Mouse (Mus musculus) CH12.LX (cell line): ENCODE measurements around the gene Tmem218. TPM values are rescaled to one million over a fixed set of nuclear protein-coding genes. Genes with fewer than 3 reads are reported as not detected.

Experiments
- DNase-seq: peaks from one replicate; pipeline ENCODE4 v3.0.0-alpha.2; 2013; ENCODE audit errors: extremely low read depth
- H3K27ac ChIP-seq: 2 replicates; pipeline ENCODE4 v1.5.1; 2012; ENCODE audit warnings: low read depth, mild to moderate bottlenecking, control low read depth, moderate library complexity; ENCODE audit not compliant: insufficient read depth
- H3K27me3 ChIP-seq: replicated peaks from 2 replicates; pipeline ENCODE3; 2012; ENCODE audit warnings: inconsistent platforms
- H3K36me3 ChIP-seq, 2 experiments: replicated peaks in 1 of 2; 2 replicates each; pipeline versions ENCODE3 to v1.6.1; 2012; ENCODE audit warnings: inconsistent platforms in 1 of 2, low read length in 1 of 2, mild to moderate bottlenecking in 1 of 2, mixed read lengths in 1 of 2, moderate library complexity in 1 of 2; ENCODE audit not compliant: control insufficient read depth in 1 of 2, insufficient read depth in 1 of 2
- H3K4me1 ChIP-seq, 2 experiments: 2 replicates each; pipeline ENCODE4 v1.6.1; 2012; ENCODE audit warnings: inconsistent platforms in 1 of 2, moderate library complexity in 1 of 2; ENCODE audit not compliant: insufficient read depth in 2 of 2, control insufficient read depth in 1 of 2
- H3K4me2 ChIP-seq: 2 replicates; pipeline ENCODE4 v1.6.1; 2012; ENCODE audit warnings: low read depth, mild to moderate bottlenecking, control low read depth; ENCODE audit not compliant: poor library complexity, insufficient read depth, severe bottlenecking
- H3K4me3 ChIP-seq, 3 experiments: fragments of 150-350 bp in 1 of 3; sonication (generic) in 1 of 3; replicated peaks in 1 of 3; 2 replicates each; pipeline versions ENCODE3 to v1.5.1; 2011 to 2012; ENCODE audit warnings: low read depth in 2 of 3, low read length in 2 of 3, mild to moderate bottlenecking in 2 of 3, moderate library complexity in 2 of 3, control low read depth in 1 of 3, improper control_type of control experiment in 1 of 3, inconsistent platforms in 1 of 3, mixed read lengths in 1 of 3; ENCODE audit not compliant: poor library complexity in 1 of 3
- H3K79me2 ChIP-seq: replicated peaks from 2 replicates; pipeline ENCODE4 v1.6.1; 2012; ENCODE audit warnings: mild to moderate bottlenecking, moderate library complexity; ENCODE audit not compliant: control insufficient read depth, poor library complexity, insufficient read depth, severe bottlenecking; ENCODE audit errors: extremely low read depth
- H3K9ac ChIP-seq: 2 replicates; pipeline ENCODE4 v1.6.1; 2012; ENCODE audit warnings: low read depth, mild to moderate bottlenecking, control low read depth, moderate library complexity; ENCODE audit not compliant: insufficient read depth
- H3K9me3 ChIP-seq: replicated peaks from 2 replicates; pipeline ENCODE3; 2012; ENCODE audit warnings: low read length, inconsistent platforms, mixed read lengths
- ETS1 ChIP-seq: conservative IDR thresholded peaks from 2 replicates; pipeline ENCODE4 v1.6.1; 2012; ENCODE audit warnings: low read depth, mild to moderate bottlenecking, inconsistent platforms, low read length, improper control_type of control experiment, moderate library complexity
- GABPA ChIP-seq: IDR thresholded peaks from 2 replicates; pipeline ENCODE4 v1.6.1; 2012; ENCODE audit warnings: low read depth, low read length, improper control_type of control experiment, inconsistent platforms; ENCODE audit not compliant: insufficient replicate concordance
- JUND ChIP-seq: conservative IDR thresholded peaks from 2 replicates; pipeline ENCODE4 v1.6.1; 2011; ENCODE audit warnings: low read depth, low read length, improper control_type of control experiment
- KAT2A ChIP-seq: IDR thresholded peaks from 2 replicates; pipeline ENCODE4 v1.6.1; 2012; ENCODE audit warnings: low read length, improper control_type of control experiment, inconsistent platforms; ENCODE audit not compliant: insufficient replicate concordance
- MAX ChIP-seq: IDR thresholded peaks from 2 replicates; pipeline ENCODE4 v1.6.1; 2011; ENCODE audit warnings: low read length, improper control_type of control experiment
- MAZ ChIP-seq: IDR thresholded peaks from 2 replicates; pipeline ENCODE4 v1.6.1; 2012; ENCODE audit warnings: low read depth, mild to moderate bottlenecking, inconsistent platforms, low read length, improper control_type of control experiment, moderate library complexity
- MXI1 ChIP-seq: IDR thresholded peaks from 2 replicates; pipeline ENCODE4 v1.6.1; 2011; ENCODE audit warnings: mild to moderate bottlenecking, low read depth, low read length, improper control_type of control experiment
- MYC ChIP-seq: IDR thresholded peaks from 2 replicates; pipeline ENCODE4 v1.6.1; 2011; ENCODE audit warnings: low read depth, mild to moderate bottlenecking, improper control_type of control experiment, low read length
- POLR2AphosphoS2 ChIP-seq: IDR thresholded peaks from 2 replicates; pipeline ENCODE4 v1.6.1; 2011; ENCODE audit warnings: low read depth, low read length, improper control_type of control experiment
- SIN3A ChIP-seq: IDR thresholded peaks from 2 replicates; pipeline ENCODE4 v1.6.1; 2012; ENCODE audit warnings: low read length, improper control_type of control experiment, inconsistent platforms
- SMC3 ChIP-seq: IDR thresholded peaks from 2 replicates; pipeline ENCODE4 v1.6.1; 2011; ENCODE audit warnings: low read depth, low read length, improper control_type of control experiment
- UBTF ChIP-seq: IDR thresholded peaks from 2 replicates; pipeline ENCODE4 v1.6.1; 2012; ENCODE audit warnings: low read depth, mild to moderate bottlenecking, inconsistent platforms, low read length, improper control_type of control experiment, moderate library complexity
- USF2 ChIP-seq: conservative IDR thresholded peaks from 2 replicates; pipeline ENCODE4 v1.6.1; 2011; ENCODE audit warnings: low read depth, low read length, improper control_type of control experiment
- ZKSCAN1 ChIP-seq: IDR thresholded peaks from 2 replicates; pipeline ENCODE4 v1.6.1; 2012; ENCODE audit warnings: low read depth, inconsistent platforms, low read length, improper control_type of control experiment, borderline replicate concordance
- ZNF384 ChIP-seq: IDR thresholded peaks from 2 replicates; pipeline ENCODE4 v1.6.1; 2012; ENCODE audit warnings: low read depth, low read length, improper control_type of control experiment, inconsistent platforms
- dilution Hi-C: fragments of 300-500 bp; cut with MboI; formaldehyde crosslinking; loops from 2 replicates; pipeline ENCODE4 v1.14.3; 2020; ENCODE audit warnings: low sequenced_read_pairs; ENCODE audit not compliant: extremely low pct_unique_long_range_greater_than_20kb, extremely low pct_ligation_motif_present
- in situ Hi-C: fragments of 300-500 bp; cut with MboI; formaldehyde crosslinking; loops from 3 replicates; pipeline ENCODE4 v1.14.3; 2019; ENCODE audit warnings: low sequenced_read_pairs, low pct_ligation_motif_present, low pct_unique_long_range_greater_than_20kb, mixed read lengths
- polyA plus RNA-seq: library from polyadenylated mRNA; unstranded; fragments of >175 nt; gene quantifications from 2 replicates; pipeline ENCODE4 v1.2.1, GENCODE M21; 2012; ENCODE audit warnings: low read depth; ENCODE audit not compliant: insufficient read length
- total RNA-seq, 2 experiments: library from RNA; depleted of rRNA; stranded (reverse); fragments of 300-350 nt in 1 of 2; fragments of >200 nt in 1 of 2; gene quantifications; 2 replicates each; pipeline ENCODE4 v1.2.3; 2012 to 2014

The Tmem218 gene
- total and polyA plus RNA-seq, 3 experiments = 2.7 to 3.1 (median 3.0) TPM

DNA sequence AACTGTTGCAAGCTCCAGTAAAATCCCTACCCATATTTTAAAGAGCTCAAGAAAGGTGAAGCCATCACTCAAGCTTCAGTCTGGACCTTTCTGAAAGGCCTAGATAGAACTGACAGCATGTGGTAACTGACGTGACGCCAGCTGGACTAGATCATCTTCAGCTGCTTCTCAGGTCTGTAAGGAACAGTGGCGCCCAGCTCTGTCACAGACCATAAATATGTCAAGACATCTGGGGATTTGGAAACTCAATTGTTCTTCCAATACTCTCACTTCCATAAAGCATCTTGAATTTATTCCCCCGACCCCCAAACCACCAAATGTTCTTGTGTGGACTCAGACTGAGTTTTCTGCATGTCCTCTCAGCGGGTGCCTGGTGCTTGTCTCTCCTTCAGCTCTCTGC lies 7.6 kb upstream of the Tmem218 start:
- Histone ChIP-seq H3K9me3 (no peaks in the 10 kb centered on the region), H3K9ac (no peak overlapping the region), H3K4me1 (no peaks in the 10 kb centered on the region), H3K27ac (no peak overlapping the region), H3K4me2 (no peak overlapping the region)
- no peak for TF ChIP-seq KAT2A
- TF ChIP-seq POLR2AphosphoS2 = no peak
- TF ChIP-seq SMC3 = no peak
- TF ChIP-seq, all 38 proteins: peak for 0
- Histone ChIP-seq H3K4me3 (no peak overlapping the region), H3K27me3 (peaks cover 8% of the 10 kb centered on the region), H3K79me2 (no peaks in the 10 kb centered on the region), H3K36me3 (no peaks in the 10 kb centered on the region)
- dilution Hi-C loops (no loop called here), in situ Hi-C loops (no loop called here)
- DNase-seq = no peak

DNA sequence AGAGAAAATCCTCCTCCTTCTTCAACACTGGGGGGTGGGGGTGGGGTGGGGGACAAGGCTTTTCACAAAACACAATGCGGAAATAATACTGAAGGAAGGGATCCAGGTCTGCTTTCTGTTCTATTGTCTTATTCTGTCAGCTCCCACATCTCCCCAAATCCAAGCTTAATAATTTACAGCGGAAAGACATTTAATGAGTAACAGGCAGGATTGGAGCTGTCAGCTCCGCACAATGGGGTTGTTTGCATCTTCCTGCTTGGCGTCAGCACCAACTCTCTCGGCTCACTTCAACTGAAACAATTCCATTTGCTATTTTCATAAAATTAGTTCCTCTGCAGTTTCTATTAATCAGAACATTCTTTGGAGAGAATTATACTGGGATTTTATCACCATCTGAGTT lies 4.1 kb upstream of the Tmem218 start:
- no peaks in the 10 kb centered on the region for H3K9me3 ChIP-seq
- no peaks in the 10 kb centered on the region for H3K79me2 ChIP-seq
- H3K27me3 ChIP-seq = peaks cover 6% of the 10 kb centered on the region
- no peak overlapping the region for H3K4me2 ChIP-seq
- H3K4me1 ChIP-seq = peaks cover 0 to 13% of the 10 kb centered on the region in 2 experiments; a peak in 2 of 4 replicates
- in situ Hi-C loops = no loop called here
- DNase-seq = no peak
- dilution Hi-C loops = no loop called here
- TF ChIP-seq ZNF384 (no peak), SIN3A (no peak), ETS1 (no peak), SMC3 (no peak), UBTF (no peak), JUND (no peak), ZKSCAN1 (no peak), KAT2A (no peak), MXI1 (no peak), MAZ (no peak), USF2 (no peak), MYC (no peak), MAX (no peak), GABPA (no peak)
- TF ChIP-seq, all 38 proteins: peak for 0
- Histone ChIP-seq H3K36me3 (no peaks in the 10 kb centered on the region), H3K27ac (no peak overlapping the region), H3K9ac (no peak overlapping the region), H3K4me3 (no peak overlapping the region)
